Mouse (Mus musculus): ENCODE results near the gene Cacna1b. TPM values are rescaled to one million over a fixed set of nuclear protein-coding genes. Genes with fewer than 3 reads are reported as not detected.

Cacna1b gene
- polyA plus RNA-seq, 1 experiment from 2014 or later: 1.1 TPM

- no peak overlapping the region for H3K4me2 ChIP-seq
- H3K27ac ChIP-seq: no peak overlapping the region
- no peak overlapping the region for H3K9ac ChIP-seq
- 82% methylated on average over 4 of the region's 4 CpGs for WGBS
- H3K4me1 ChIP-seq: no peaks in the 10 kb centered on the region
- no peaks in the 10 kb centered on the region for H3K36me3 ChIP-seq
- ATAC-seq (replicated peaks; ENCODE audit: low FRiP score): no peak
- peaks cover 3% of the 10 kb centered on the region; the same call in 1 of the 2 replicates for H3K27me3 ChIP-seq
- no peak overlapping the region for H3K4me3 ChIP-seq (replicated peaks)
- no peaks in the 10 kb centered on the region for H3K9me3 ChIP-seq (replicated peaks)
Observed at GRCm38 (mm10) chr2:24770861-24771260, 7.9 kb upstream of the Cacna1b start.

- H3K4me3 ChIP-seq (replicated peaks): peak overlapping the region; percentile 59
- H3K4me1 ChIP-seq: peaks cover 19% of the 10 kb centered on the region
- peak; percentile 69 for ATAC-seq (replicated peaks; ENCODE audit: low FRiP score)
- H3K36me3 ChIP-seq: no peaks in the 10 kb centered on the region
- no peak overlapping the region for H3K27ac ChIP-seq
- H3K9me3 ChIP-seq (replicated peaks): no peaks in the 10 kb centered on the region
- peak overlapping the region; percentile 29; the same call in 1 of the 2 replicates for H3K9ac ChIP-seq
- under 1% methylated on average over 52 of the region's 52 CpGs for WGBS
- H3K27me3 ChIP-seq: peaks cover 45% of the 10 kb centered on the region
- peak overlapping the region; percentile 100 for H3K4me2 ChIP-seq
Observed at GRCm38 (mm10) chr2:24762446-24762960, 449 bp downstream of the Cacna1b start.

GRCm38 (mm10) chr2:24761923-24762445 is 968 bp downstream of the Cacna1b start:
- ATAC-seq (replicated peaks; ENCODE audit: low FRiP score): peak; percentile 80
- no peaks in the 10 kb centered on the region for H3K36me3 ChIP-seq
- peaks cover 19% of the 10 kb centered on the region for H3K4me1 ChIP-seq
- under 1% methylated on average over 33 of the region's 35 CpGs for WGBS
- peaks cover 45% of the 10 kb centered on the region for H3K27me3 ChIP-seq
- no peak overlapping the region for H3K9ac ChIP-seq
- no peaks in the 10 kb centered on the region for H3K9me3 ChIP-seq (replicated peaks)
- H3K27ac ChIP-seq: no peak overlapping the region
- peak overlapping the region; percentile 59 for H3K4me3 ChIP-seq (replicated peaks)
- H3K4me2 ChIP-seq: peak overlapping the region; percentile 100

GRCm38 (mm10) chr2:24755276-24755675 is 7.7 kb downstream of the Cacna1b start:
- WGBS: 96% methylated on average over 1 of the region's 1 CpGs
- H3K27ac ChIP-seq: no peak overlapping the region
- H3K4me3 ChIP-seq (replicated peaks): no peak overlapping the region
- no peak overlapping the region for H3K4me2 ChIP-seq
- no peak overlapping the region for H3K9ac ChIP-seq
- no peaks in the 10 kb centered on the region for H3K27me3 ChIP-seq
- H3K36me3 ChIP-seq: no peaks in the 10 kb centered on the region
- ATAC-seq (replicated peaks; ENCODE audit: low FRiP score): 0 out of 2 replicates have a peak, but pooled peaks have one; percentile 28
- no peaks in the 10 kb centered on the region for H3K4me1 ChIP-seq
- H3K9me3 ChIP-seq (replicated peaks): no peaks in the 10 kb centered on the region

GRCm38 (mm10) chr2:24752599-24752998 is 10.4 kb downstream of the Cacna1b start:
- Histone ChIP-seq H3K4me1 (no peaks in the 10 kb centered on the region), H3K4me3 (replicated peaks) (no peak overlapping the region), H3K27me3 (no peaks in the 10 kb centered on the region), H3K36me3 (no peaks in the 10 kb centered on the region), H3K4me2 (no peak overlapping the region), H3K27ac (no peak overlapping the region), H3K9ac (no peak overlapping the region), H3K9me3 (replicated peaks) (no peaks in the 10 kb centered on the region)
- WGBS: 41% methylated on average over 4 of the region's 4 CpGs
- no peak for ATAC-seq (replicated peaks; ENCODE audit: low FRiP score)

- Histone ChIP-seq H3K4me2 (no peak overlapping the region), H3K4me1 (no peaks in the 10 kb centered on the region), H3K4me3 (replicated peaks) (no peak overlapping the region), H3K27me3 (no peaks in the 10 kb centered on the region), H3K9me3 (replicated peaks) (no peaks in the 10 kb centered on the region), H3K36me3 (no peaks in the 10 kb centered on the region), H3K27ac (no peak overlapping the region), H3K9ac (no peak overlapping the region)
- no peak for ATAC-seq (replicated peaks; ENCODE audit: low FRiP score)
- 43% methylated on average over 3 of the region's 3 CpGs for WGBS
Observed at GRCm38 (mm10) chr2:24750051-24750450, 12.9 kb downstream of the Cacna1b start.

- Histone ChIP-seq H3K9ac (no peak overlapping the region), H3K9me3 (replicated peaks) (no peaks in the 10 kb centered on the region), H3K36me3 (no peaks in the 10 kb centered on the region), H3K27me3 (no peaks in the 10 kb centered on the region), H3K4me3 (replicated peaks) (no peak overlapping the region), H3K4me2 (no peak overlapping the region), H3K27ac (no peak overlapping the region), H3K4me1 (no peaks in the 10 kb centered on the region)
- ATAC-seq (replicated peaks; ENCODE audit: low FRiP score): no peak
- 60% methylated on average over 7 of the region's 7 CpGs for WGBS
Observed at GRCm38 (mm10) chr2:24747878-24748277, 15.1 kb downstream of the Cacna1b start.

- no peak overlapping the region for H3K4me2 ChIP-seq
- H3K9me3 ChIP-seq (replicated peaks): no peaks in the 10 kb centered on the region
- ATAC-seq (replicated peaks; ENCODE audit: low FRiP score): no peak
- no peak overlapping the region for H3K27ac ChIP-seq
- H3K27me3 ChIP-seq: no peaks in the 10 kb centered on the region
- WGBS: 87% methylated on average over 5 of the region's 5 CpGs
- H3K9ac ChIP-seq: no peak overlapping the region
- H3K36me3 ChIP-seq: no peaks in the 10 kb centered on the region
- H3K4me3 ChIP-seq (replicated peaks): no peak overlapping the region
- no peaks in the 10 kb centered on the region for H3K4me1 ChIP-seq
Observed at GRCm38 (mm10) chr2:24739701-24740100, 23.3 kb downstream of the Cacna1b start.

- Histone ChIP-seq H3K4me3 (replicated peaks) (no peak overlapping the region), H3K4me2 (no peak overlapping the region), H3K36me3 (no peaks in the 10 kb centered on the region), H3K4me1 (no peaks in the 10 kb centered on the region), H3K9ac (no peak overlapping the region), H3K27me3 (no peaks in the 10 kb centered on the region), H3K27ac (no peak overlapping the region), H3K9me3 (replicated peaks) (no peaks in the 10 kb centered on the region)
- WGBS: 55% methylated on average over 4 of the region's 4 CpGs
- no peak for ATAC-seq (replicated peaks; ENCODE audit: low FRiP score)
Observed at GRCm38 (mm10) chr2:24733157-24733556, 29.8 kb downstream of the Cacna1b start.

GRCm38 (mm10) chr2:24725865-24726264 is 37.1 kb downstream of the Cacna1b start:
- H3K4me2 ChIP-seq: no peak overlapping the region
- ATAC-seq (replicated peaks; ENCODE audit: low FRiP score): no peak
- no peaks in the 10 kb centered on the region for H3K4me1 ChIP-seq
- H3K27ac ChIP-seq: no peak overlapping the region
- H3K9ac ChIP-seq: no peak overlapping the region
- H3K27me3 ChIP-seq: no peaks in the 10 kb centered on the region
- no peaks in the 10 kb centered on the region for H3K9me3 ChIP-seq (replicated peaks)
- no peaks in the 10 kb centered on the region for H3K36me3 ChIP-seq
- WGBS: 87% methylated on average over 4 of the region's 4 CpGs
- H3K4me3 ChIP-seq (replicated peaks): no peak overlapping the region

GRCm38 (mm10) chr2:24719645-24720379 is 43.1 kb downstream of the Cacna1b start:
- Histone ChIP-seq H3K36me3 (no peaks in the 10 kb centered on the region), H3K9ac (no peak overlapping the region), H3K4me1 (no peaks in the 10 kb centered on the region), H3K9me3 (replicated peaks) (no peaks in the 10 kb centered on the region), H3K27ac (no peak overlapping the region), H3K27me3 (no peaks in the 10 kb centered on the region), H3K4me2 (no peak overlapping the region), H3K4me3 (replicated peaks) (no peak overlapping the region)
- no peak for ATAC-seq (replicated peaks; ENCODE audit: low FRiP score)
- 92% methylated on average over 14 of the region's 14 CpGs for WGBS

GRCm38 (mm10) chr2:24718906-24719305 is 44.0 kb downstream of the Cacna1b start:
- Histone ChIP-seq H3K27me3 (no peaks in the 10 kb centered on the region), H3K9me3 (replicated peaks) (no peaks in the 10 kb centered on the region), H3K4me1 (no peaks in the 10 kb centered on the region), H3K4me3 (replicated peaks) (no peak overlapping the region), H3K4me2 (no peak overlapping the region), H3K36me3 (no peaks in the 10 kb centered on the region), H3K27ac (no peak overlapping the region), H3K9ac (no peak overlapping the region)
- WGBS: 83% methylated on average over 4 of the region's 4 CpGs
- ATAC-seq (replicated peaks; ENCODE audit: low FRiP score): no peak

Measured in kidney, embryonic 15.5 days (tissue).